Mouse (Mus musculus) large intestine, adult 2 months (tissue): ENCODE data around the gene Ddc. TPM values are rescaled to one million over a fixed set of nuclear protein-coding genes. Genes with fewer than 3 reads are reported as not detected.

Source experiments
- DNase-seq: peaks from one replicate; pipeline ENCODE4 v3.0.0-alpha.2; 2012; ENCODE audit warnings: low read depth, low spot score
- WGBS: fragments of 180-500 bp; shearing (Covaris S2); methylation state at CpG from one replicate; pipeline ENCODE4 v1.1.7; 2018; 5-methylcytosine and 5-hydroxymethylcytosine counted together
- polyA plus RNA-seq: library from polyadenylated mRNA; depleted of rRNA; stranded (reverse); fragments of >200 nt; gene quantifications from 2 replicates; pipeline ENCODE4 v1.2.3, GENCODE M21; 2012

Ddc gene
- polyA plus RNA-seq, 1 experiment: 25.5 TPM

DNA sequence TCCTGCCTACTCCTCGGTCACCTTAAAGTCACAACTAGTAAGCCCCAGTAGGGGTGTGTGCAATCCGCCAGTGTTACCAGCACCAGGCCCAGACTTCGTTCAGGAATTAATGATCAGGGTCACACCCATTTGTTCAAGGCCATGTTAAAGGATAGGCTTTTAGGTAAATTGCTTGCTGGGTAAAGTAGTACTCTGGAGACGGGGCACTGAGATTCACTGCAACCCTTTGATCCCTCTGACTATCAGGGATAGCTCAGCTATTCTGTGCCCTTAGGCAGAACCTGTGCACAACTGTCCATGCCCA, 18.3 kb downstream of the Ddc start:
- 72% methylated on average over 4 of the region's 4 CpGs for WGBS
- no peak for DNase-seq

DNA sequence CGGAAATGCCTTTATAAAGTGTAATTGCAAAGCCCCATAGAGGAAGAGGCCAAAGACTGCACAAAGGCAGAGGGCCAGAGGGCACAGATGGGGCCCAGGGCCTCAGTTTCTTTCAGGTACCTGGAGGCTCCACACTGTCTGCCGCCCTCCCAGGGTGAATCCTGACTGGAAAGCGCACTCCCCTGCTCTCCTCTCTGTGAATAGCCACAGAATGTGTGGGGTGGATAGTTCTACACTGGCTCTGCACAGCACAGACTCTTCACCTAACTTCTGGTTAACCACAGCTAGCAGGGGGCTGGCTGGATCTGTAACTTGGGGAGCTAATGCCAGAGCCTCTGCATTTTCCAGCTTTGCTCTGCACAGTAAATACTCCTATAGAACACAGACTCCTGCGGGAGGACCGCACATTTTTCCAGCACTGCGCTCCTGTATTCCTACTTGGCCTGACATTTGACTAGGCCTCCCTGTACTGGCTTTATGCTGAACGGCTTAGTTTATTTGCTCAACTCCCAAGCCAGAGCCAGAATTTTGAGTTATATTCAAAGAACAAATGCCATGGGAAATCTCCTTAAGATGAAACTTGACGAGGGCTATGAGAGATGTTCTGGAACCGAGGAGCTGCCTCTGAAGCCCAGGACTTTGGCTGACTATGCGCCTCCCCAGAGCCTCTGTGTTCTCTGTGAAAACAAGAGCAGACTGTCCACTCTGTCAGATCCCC, 18.8 kb downstream of the Ddc start:
- WGBS: 72% methylated on average over 10 of the region's 10 CpGs
- DNase-seq: no peak

DNA sequence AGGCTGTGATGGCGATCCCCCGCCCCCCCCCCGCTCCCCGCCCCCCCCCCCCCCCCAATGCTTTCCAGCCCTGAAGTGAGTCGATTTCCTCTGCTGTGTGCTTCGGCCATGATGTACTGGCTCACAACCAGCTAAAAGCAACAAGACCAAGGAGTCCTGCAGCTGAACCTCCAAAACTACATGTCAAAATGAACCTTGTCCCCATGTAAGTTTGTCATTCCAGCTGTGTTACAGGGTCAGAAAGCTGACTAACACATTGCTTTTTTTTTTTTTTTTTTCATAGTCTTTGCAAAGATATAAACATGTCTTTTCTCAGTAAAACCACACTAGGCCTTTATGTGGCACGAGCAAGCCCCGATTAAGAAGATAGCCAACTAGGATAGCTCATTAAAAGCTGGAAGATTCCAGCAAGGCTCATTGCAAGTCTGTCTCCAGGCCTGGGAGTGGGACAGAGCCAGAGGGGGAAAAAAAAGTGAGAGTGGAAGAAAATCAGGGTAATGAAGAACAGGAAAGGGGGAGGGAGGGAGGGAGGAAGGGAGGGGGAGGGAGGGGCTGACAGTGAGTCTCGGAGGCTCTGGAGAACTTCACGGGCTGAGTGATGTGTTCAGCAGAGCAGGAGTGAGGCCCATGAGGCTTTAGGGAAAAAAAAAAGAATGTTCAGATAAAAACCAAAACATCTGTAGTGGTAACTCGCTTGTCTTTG, 19.5 kb downstream of the Ddc start:
- no peak for DNase-seq
- WGBS: 33% methylated on average over 11 of the region's 11 CpGs

DNA sequence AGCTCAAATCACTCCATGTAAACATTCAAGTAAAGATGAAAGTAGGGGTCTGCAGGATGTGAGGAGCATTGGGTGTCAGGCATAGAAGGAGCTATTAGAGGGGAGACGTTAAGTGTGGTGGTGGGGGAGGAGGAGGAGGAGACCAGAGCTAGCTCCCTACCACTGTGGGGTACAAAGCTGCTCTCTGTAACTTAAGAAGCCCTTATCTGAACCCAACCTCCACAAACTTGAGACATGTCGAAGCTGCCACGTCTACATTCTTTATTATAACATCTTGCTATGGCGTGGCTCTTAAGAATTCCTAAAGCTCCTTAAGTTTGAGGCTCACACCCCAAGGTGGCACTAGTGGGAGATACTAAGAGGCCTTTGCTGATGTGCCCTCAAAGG, 20.1 kb downstream of the Ddc start:
- WGBS: 76% methylated on average over 4 of the region's 4 CpGs
- DNase-seq: no peak

DNA sequence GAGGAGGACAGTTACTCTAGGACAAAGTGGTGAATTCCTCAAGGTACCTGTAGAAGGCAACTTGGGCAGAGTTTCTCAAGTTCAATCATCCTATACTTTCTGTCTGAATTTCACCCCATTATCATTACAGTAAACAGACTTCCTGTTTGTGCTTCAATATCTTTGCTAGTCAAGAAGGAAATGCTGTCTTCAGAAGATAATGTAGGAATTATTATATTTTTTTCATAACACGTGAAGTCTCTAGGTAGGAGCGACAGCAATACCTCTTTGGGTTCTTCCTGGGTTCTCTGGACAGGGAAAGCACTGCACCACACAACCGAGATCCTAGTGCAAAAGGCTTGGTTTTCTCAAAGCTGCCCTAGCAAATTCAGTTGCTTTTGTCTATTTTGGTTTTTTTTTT, 21.6 kb downstream of the Ddc start:
- no peak for DNase-seq
- WGBS: 89% methylated on average over 3 of the region's 3 CpGs

DNA sequence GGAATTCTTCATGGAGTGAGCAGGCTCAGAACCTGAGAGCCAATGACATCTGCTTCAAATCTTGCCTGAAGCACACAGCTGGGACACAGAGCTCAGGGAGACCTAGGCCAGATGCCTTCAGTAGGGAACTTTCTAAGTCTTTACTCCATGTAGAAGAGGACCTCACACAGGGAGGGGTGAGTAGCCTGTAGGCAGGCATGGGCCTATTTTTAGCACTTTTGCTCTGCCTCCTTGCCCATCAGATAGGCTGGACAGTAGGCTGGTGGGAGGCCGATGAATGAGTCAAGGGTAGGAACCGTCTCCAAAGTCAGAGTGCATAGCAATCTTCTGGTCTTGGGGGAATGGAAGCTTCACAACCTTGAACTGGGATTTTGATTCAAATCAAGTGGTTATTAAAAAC, 22.7 kb downstream of the Ddc start:
- 84% methylated on average over 2 of the region's 2 CpGs for WGBS
- DNase-seq: no peak

DNA sequence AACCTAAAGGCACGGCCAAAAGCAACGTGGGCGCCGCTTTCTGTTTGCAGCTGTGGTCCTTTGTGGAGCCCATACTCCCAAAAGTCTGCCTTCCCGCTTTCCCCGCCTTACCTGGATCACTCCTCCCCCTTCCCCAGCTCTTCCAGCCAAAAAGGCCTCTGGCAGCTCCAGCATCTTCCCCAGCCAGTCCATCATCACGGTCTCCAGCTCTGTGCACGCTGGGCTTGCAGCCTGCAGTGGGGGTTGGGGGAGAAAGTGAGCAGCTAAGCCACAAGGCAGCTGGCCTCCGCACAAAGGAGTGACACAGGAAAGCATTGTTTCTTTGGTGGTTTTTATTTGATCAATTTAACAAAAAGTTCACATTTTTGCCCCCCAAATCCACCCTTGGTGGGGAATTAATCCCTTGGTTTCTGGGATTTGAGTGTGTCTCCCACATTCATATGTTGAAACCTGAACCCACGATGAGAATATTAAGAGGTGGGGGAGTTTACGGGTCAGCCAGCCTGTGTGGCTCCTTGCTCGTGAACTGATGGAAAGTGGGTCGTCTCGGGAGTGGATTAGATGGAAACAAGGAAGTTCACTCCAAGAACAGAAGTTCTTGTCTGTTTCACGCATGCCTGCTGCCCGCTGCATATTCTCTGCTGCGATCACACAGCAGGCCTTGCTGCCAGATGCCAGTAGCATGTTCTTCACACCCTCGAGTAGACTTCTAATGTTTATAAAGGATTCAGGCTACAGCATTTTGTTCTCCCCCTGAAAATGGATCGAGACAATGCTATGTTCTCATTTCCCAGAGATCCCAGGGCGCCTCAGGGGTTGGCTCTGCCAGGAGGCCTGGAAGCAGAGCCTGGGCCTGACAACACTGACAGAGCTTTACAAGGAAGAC, 24.7 kb downstream of the Ddc start:
- WGBS: 76% methylated on average over 20 of the region's 20 CpGs
- DNase-seq: no peak

DNA sequence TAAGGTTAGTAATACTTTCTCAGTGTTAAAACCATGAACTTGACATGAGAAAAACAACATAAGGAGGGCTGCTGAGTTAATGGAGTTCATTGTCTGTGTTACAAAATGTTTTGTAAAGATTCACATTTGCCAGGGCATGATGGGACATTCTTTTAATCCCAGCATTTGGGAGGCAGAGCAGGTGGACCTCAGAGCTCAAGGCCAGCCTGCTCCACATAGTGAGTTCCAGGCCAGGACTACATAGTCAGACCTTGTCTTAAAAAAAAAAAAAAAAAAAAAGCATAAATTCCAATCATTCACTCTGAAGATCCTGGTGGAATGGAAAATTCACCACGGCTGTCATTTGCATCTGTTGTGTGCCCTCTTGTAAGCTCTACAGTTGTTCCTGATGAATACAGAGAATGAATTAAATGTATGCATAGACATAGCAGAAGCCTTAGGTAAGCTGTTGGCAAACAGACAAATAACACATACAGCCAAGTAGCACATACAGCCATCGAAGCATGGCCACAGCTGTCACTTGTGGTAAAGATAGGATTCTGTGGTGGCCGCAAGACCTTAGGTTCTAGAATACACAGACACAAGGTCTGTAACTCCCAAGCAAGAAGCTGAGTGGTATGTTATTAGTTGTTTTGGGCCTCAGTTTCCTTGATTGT, 25.7 kb downstream of the Ddc start:
- WGBS: 81% methylated on average over 3 of the region's 3 CpGs
- no peak for DNase-seq

DNA sequence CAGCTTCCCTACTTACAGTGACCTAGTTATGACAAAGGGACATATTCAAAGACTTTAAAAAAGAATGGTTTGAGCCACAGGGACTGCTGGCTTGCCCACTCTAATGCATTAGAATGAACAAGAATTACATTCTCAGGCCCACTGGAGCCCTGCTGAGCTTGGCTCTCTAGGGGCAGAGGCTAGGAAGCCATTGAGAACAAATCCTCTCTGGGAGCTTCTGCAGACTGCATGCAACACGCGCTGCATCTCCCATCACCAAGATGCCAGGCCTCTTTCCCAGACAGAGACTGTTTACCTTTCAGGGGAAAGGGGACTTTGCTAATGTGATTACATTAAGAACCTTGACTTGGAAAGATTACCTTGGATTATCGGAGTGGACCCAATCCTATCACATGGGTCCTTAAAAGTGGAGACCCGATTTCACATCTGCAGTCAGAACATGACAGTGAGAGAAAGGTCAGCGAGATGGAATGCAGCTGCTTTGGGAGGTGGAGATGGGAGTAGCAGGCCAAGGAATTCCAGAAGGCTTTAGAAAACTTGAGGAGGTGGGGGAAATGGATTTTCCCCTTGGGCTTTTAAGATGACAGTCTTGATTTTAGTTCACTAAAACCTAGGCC, 26.6 kb downstream of the Ddc start:
- 78% methylated on average over 5 of the region's 5 CpGs for WGBS
- DNase-seq: no peak

DNA sequence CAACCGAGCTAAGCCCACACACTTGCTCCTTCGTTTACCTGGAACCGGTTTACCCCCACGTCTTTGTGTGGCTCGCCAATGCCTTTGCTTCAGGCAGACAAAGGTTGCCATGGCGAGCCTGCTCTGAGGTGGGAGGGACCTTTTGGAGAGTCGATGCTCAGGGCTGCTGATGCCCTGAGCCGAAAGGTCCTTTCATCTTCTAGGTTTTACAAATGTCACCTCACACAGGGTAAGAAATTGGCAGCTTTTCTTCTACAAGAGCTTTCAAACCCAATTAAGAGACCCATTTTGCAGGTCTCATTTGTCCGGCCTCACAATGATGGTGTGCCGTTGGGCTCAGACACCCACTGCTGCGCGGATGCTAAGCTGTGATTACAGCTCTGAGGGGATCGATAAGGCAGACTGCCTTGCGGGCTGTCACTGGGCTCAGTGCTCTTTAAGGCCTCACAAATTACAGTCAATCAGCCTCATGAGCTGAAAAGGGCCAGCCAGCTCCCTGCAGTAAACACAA, 29.9 kb downstream of the Ddc start:
- 70% methylated on average over 14 of the region's 14 CpGs for WGBS
- no peak for DNase-seq

DNA sequence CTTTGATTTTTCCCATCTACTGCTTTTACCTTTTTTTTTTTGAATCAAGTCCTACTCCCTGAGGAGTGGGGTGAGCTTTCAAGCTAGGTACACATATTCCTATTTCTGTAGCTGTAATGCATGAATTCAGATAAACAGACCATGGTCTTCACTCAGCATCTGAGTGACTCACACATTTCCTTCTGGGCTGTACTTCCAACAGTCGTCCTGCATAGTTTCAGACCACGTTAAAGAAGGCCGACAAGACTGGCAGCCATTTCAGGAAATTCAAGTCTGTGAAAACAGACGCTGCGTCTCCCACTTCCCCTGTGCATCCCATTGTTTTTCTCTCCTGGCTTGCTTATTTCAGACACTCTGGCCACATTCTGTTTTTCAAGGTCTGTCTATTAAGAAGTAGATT, 31.2 kb downstream of the Ddc start:
- 77% methylated on average over 5 of the region's 5 CpGs for WGBS
- DNase-seq: no peak

DNA sequence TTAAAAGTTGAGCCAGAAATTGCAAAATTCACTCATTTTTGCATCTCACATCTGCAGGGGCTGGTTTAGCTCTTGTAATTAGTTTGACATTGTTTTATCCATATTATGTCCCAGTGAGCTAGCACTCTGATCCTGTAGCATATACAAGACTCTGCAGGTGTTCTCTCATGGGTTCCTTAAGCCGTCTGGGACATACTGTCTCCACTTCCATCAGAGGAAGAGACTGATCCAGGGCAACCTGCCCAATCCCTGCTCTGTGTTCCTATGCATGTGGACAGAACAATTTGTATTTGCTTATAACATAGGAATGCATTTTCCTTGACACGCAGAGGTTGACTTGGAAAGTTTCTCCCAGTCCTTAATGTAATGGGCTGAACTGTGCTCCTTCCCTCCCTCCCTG, 32.8 kb downstream of the Ddc start:
- DNase-seq: no peak
- 72% methylated on average over 2 of the region's 2 CpGs for WGBS

DNA sequence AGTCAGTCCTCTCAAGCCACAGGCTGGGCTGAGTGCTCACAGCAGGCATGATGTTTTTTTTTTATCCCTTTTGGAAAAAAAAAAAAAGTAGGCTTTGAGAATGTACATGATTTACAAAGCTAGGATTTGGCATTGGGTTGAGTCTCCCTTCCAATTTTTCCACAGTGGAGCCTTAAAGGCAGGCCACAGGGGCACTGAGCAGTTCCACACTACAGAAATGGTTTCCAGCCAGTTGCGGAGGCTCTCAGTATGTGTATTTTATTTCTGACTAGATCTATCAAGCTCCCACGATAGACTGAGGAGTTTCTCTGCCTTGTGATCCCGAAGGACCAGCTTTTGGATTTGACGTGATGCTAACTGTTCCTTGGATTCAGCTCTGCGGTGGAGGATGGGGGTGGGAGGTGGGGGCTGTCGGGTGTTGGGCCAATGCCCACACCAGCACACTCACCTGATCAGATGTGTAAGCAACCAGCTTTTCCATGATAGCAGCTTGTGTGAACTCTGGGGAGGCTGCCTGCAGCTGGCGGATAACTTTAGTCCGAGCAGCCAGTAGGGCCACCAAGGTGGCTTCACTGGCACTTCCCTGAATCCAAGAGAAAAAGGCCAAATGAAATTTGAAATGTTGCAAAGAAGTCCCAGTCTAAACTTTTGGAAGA, 33.4 kb downstream of the Ddc start:
- WGBS: 81% methylated on average over 8 of the region's 8 CpGs
- DNase-seq: no peak

DNA sequence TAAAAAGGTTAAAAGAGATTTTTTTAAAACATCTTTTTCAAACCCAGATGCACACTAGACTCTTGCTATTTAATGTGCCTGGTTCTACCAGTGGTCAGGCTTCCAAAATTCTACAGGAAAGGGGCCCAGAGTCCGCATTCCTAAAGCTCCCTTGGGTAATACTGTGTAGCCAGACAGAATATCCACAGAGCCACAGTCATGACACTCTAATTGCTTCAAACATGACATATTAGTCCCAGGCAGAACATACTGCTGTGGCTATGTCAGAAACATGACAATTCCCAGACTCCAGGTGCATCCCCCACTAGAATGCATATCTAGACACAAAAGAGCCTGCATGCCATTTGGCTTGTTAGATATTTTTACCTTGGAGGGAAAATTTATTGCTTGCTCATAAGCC, 35.4 kb downstream of the Ddc start:
- 91% methylated on average over 1 of the region's 1 CpGs for WGBS
- DNase-seq: no peak

DNA sequence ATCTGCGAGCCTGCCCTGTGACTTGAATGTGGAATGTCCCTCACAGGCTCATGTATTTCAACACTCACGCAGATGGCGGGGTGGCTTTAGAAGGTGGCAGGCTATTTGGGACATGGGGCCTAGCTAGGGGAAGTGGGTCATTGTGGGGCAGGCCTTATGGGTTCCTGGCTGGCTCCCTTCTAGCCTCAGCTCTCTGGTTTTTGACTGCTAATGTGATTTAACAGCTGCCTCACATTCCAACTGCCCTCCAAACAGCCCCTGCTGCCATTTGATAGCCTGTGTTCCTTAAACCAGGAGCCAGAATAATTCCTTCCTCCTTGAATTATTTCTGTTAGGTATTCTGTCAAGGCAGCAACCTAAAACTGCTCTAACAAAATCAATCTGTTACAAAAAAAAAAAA, 41.0 kb downstream of the Ddc start:
- DNase-seq: no peak
- whole genome bisulfite sequencing: 98% methylated on average over 3 of the region's 3 CpGs

DNA sequence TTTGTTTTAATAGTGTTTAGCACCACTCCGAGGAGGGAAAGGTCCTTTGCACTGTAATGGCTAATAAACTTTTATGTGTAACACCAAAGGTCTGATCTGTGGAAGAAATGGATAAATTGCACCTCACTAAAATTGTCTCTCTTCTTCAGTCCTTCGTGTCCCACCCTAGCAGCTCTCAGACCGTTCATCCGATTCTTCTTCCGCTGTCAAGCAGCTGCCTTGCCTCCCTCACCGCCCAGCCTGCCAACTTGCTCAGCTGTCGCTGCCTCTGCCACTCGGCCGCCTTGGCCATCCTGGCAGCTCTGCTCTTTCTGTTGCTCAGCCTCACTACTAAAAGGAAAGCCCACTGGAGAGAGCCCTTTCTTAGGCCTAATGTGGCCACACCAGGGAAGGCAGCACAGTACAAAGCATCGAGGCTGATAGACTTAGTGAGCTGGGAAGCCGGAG, 42.2 kb downstream of the Ddc start:
- WGBS: 70% methylated on average over 11 of the region's 11 CpGs
- no peak for DNase-seq

DNA sequence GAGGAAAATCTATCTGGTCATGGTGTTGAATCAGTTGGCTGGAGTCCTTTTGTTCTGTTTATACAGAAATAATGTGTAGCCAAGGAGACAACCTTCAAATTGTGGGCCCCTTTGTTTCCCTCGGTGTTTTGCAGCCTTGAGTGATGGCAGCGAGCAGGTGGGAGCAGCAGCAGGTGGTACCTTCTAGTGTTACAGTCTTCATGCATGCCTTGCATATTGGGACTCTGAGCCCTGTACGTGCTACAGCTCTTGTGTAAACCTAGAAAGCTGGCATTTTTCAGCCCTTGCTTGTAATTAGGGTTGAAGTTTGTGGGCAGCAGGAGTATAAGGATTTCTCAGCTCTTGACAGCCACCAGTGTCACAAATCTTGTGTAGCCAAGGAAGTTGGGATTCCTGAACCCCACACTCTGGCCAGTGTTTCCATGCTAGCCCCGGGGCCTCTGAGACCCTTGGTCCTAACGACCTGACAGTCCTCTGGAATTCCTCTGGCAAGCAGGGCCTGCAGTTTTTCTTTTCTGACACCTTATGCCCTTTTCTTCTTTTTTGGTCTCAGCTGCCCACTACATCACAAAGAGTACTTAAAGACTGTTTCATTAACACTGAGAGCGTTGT, 42.8 kb downstream of the Ddc start:
- DNase-seq: no peak
- WGBS: 50% methylated on average over 6 of the region's 6 CpGs

DNA sequence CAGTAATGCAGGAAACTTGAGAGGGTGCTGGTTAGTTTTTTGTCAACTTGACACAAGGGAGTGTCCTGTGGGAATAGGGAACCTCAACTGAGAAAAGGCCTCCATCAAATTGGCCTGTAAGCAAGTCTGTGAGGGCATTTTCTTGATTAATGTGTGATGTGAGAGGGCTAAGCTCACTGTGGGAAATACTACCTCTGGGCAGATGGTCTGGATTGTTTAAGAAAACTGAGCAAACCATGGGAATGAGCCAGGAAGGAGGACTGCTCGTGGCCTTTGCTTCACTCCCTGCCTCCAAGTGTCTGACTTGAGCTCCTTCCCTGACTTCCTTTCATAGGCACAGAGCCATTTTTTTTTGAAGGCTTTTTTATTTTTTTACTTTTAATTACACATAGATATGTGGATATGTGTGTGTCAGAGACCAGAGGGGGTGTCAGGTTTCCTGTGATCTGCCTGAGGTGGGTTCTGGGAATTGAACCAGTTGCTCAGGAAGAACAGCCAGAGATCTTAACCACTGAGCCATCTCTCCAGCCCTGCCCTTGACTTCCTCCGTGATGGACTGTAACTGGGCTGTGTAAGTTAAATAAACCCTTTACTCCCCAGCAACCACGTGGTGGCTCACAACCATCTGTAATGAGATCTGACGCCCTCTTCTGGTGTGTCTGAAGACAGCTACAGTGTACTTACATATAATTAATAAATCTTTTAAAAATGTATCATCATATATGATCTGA, 44.0 kb downstream of the Ddc start:
- 44% methylated on average over 4 of the region's 4 CpGs for WGBS
- DNase-seq: no peak
